Mouse (Mus musculus): Measurements from ENCODE around the gene Abcc12. TPM values are rescaled to one million over a fixed set of nuclear protein-coding genes. Genes with fewer than 3 reads are reported as not detected.

The Abcc12 gene
- polyA plus RNA-seq, 1 experiment from 2014 or later: 0.12 TPM

GRCm38 (mm10) chr8:86577547-86577946, 2.9 kb downstream of the Abcc12 start:
- no peak for ATAC-seq (ENCODE audit: low FRiP score)

GRCm38 (mm10) chr8:86563674-86564073, 16.8 kb downstream of the Abcc12 start:
- no peak overlapping the region for H3K4me2 ChIP-seq
- ATAC-seq (ENCODE audit: low FRiP score): no peak
- WGBS: 91% methylated on average over 9 of the region's 9 CpGs

More at GRCm38 (mm10) chr8:86577547-86577946, 2.9 kb downstream of the Abcc12 start:
- H3K9me3 ChIP-seq (replicated peaks): no peaks in the 10 kb centered on the region
- no peak overlapping the region for H3K27ac ChIP-seq (replicated peaks)
- H3K9ac ChIP-seq (replicated peaks): no peak overlapping the region
- H3K36me3 ChIP-seq: no peaks in the 10 kb centered on the region
- H3K4me1 ChIP-seq: peaks cover 4% of the 10 kb centered on the region; the same call in 1 of the 2 replicates
- 74% methylated on average over 8 of the region's 8 CpGs for WGBS
- H3K27me3 ChIP-seq (replicated peaks): no peaks in the 10 kb centered on the region
- H3K4me3 ChIP-seq (replicated peaks): no peak overlapping the region
- no peak overlapping the region for H3K4me2 ChIP-seq

DNA sequence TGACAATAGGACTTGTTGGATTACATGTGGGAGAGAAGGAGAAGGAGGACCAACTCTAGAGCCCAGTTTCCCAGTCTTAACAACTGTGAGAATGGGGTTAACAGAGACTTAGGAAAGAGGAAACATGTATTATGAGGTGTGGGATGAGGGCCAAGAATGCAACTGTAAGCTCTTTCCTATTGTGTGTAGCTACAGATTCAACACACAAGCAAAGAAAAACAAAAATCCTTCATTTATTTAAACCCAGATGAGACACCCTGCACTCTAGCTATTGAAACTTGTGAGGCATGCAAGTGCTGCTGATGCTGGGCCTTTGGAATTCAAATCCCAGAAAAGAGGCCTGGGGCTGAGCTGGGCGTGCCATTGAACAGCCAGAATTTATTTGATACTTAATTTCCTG, 18.7 kb downstream of the Abcc12 start:
- Histone ChIP-seq H3K9me3 (replicated peaks) (no peaks in the 10 kb centered on the region), H3K4me3 (replicated peaks) (no peak overlapping the region), H3K36me3 (no peaks in the 10 kb centered on the region), H3K27me3 (replicated peaks) (no peaks in the 10 kb centered on the region), H3K4me2 (no peak overlapping the region), H3K9ac (replicated peaks) (no peak overlapping the region), H3K4me1 (no peaks in the 10 kb centered on the region), H3K27ac (replicated peaks) (no peak overlapping the region)
- 48% methylated on average over 1 of the region's 1 CpGs for WGBS
- no peak for ATAC-seq (ENCODE audit: low FRiP score)

More at GRCm38 (mm10) chr8:86563674-86564073, 16.8 kb downstream of the Abcc12 start:
- Histone ChIP-seq H3K9me3 (replicated peaks) (no peaks in the 10 kb centered on the region), H3K9ac (replicated peaks) (no peak overlapping the region), H3K27ac (replicated peaks) (no peak overlapping the region), H3K27me3 (replicated peaks) (no peaks in the 10 kb centered on the region), H3K36me3 (no peaks in the 10 kb centered on the region), H3K4me1 (no peaks in the 10 kb centered on the region), H3K4me3 (replicated peaks) (no peak overlapping the region)

GRCm38 (mm10) chr8:86560688-86561065, 19.8 kb downstream of the Abcc12 start:
- Histone ChIP-seq H3K27me3 (replicated peaks) (no peaks in the 10 kb centered on the region), H3K27ac (replicated peaks) (no peak overlapping the region), H3K4me2 (no peak overlapping the region), H3K4me1 (no peaks in the 10 kb centered on the region), H3K9ac (replicated peaks) (no peak overlapping the region), H3K36me3 (no peaks in the 10 kb centered on the region), H3K9me3 (replicated peaks) (no peaks in the 10 kb centered on the region), H3K4me3 (replicated peaks) (no peak overlapping the region)
- 90% methylated on average over 10 of the region's 10 CpGs for WGBS
- no peak for ATAC-seq (ENCODE audit: low FRiP score)

GRCm38 (mm10) chr8:86559947-86560687, 20.4 kb downstream of the Abcc12 start:
- Histone ChIP-seq H3K9ac (replicated peaks) (no peak overlapping the region), H3K4me1 (no peaks in the 10 kb centered on the region), H3K4me2 (no peak overlapping the region), H3K36me3 (no peaks in the 10 kb centered on the region), H3K4me3 (replicated peaks) (no peak overlapping the region), H3K27me3 (replicated peaks) (no peaks in the 10 kb centered on the region), H3K9me3 (replicated peaks) (no peaks in the 10 kb centered on the region), H3K27ac (replicated peaks) (no peak overlapping the region)
- ATAC-seq (ENCODE audit: low FRiP score): no peak
- 64% methylated on average over 15 of the region's 15 CpGs for WGBS

DNA sequence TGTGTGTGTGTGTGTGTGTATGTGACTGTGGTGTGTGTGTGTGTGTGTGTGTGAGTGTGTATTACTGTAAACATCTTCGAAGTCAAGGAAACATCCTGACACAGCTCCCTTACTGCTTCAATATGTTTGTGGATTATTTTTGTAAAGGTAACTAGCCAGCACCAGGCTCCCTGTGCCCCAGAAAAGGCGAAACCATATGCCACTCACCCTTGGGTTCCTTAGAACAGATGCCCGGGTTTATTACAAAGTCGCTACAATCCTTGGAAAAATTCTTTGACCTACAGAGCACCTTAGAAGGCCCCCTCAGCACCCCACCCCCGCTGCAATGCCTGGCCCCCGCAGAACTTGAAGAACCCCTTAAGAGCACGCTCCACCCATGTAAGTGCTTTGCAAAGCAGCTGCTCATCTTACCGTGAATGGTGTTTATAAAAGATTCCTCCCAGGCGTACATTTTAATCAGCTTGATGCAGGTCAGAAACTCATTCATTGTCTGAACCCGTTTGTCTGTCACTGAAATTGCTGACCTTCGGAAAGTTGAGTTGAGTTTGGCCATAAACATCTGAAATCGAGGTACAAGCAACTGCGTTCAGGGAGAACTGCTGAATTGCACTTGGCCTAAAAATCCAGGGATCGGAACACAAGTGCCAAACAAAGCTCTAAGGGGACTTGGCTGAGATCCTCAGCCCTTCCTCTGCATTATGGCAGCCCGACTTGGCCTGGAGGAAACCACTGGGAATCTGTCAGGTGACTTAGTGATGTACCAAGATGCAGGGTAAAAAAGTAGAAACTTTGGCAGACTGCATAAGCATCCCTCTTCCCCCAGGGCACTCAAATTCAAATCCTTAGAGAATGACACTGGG, 23.1 kb downstream of the Abcc12 start:
- Histone ChIP-seq H3K4me2 (no peak overlapping the region), H3K9me3 (replicated peaks) (no peaks in the 10 kb centered on the region), H3K9ac (replicated peaks) (no peak overlapping the region), H3K36me3 (no peaks in the 10 kb centered on the region), H3K4me3 (replicated peaks) (no peak overlapping the region), H3K27ac (replicated peaks) (no peak overlapping the region), H3K4me1 (no peaks in the 10 kb centered on the region), H3K27me3 (replicated peaks) (no peaks in the 10 kb centered on the region)
- ATAC-seq (ENCODE audit: low FRiP score): no peak
- WGBS: 78% methylated on average over 15 of the region's 15 CpGs

DNA sequence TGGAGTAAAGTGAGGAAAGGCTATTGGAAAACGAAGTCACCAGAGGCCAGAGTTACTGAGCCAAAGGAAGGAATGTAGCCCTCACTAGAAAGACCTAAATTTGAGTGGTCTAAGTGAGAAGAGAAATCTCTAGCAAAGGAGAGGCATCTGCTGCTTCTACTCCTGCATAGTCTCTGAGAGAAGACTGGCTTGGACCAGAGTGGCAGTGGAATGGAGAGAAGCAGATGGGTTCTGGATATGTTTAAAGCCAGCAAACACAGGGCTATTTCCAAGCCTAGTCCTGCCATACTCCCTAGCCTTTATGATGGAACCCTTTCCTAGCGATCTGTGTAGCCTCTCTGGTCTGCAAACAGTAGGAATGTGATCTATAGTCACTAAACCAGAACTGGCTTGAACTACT, 24.9 kb downstream of the Abcc12 start:
- H3K27me3 ChIP-seq (replicated peaks): no peaks in the 10 kb centered on the region
- H3K9me3 ChIP-seq (replicated peaks): no peaks in the 10 kb centered on the region
- no peak overlapping the region for H3K9ac ChIP-seq (replicated peaks)
- 77% methylated on average over 2 of the region's 2 CpGs for WGBS
- ATAC-seq (ENCODE audit: low FRiP score): no peak
- H3K4me2 ChIP-seq: no peak overlapping the region
- no peak overlapping the region for H3K27ac ChIP-seq (replicated peaks)
- H3K4me3 ChIP-seq (replicated peaks): no peak overlapping the region
- H3K36me3 ChIP-seq: no peaks in the 10 kb centered on the region
- no peaks in the 10 kb centered on the region for H3K4me1 ChIP-seq

GRCm38 (mm10) chr8:86554220-86554891, 26.1 kb downstream of the Abcc12 start:
- no peak overlapping the region for H3K9ac ChIP-seq (replicated peaks)
- H3K4me3 ChIP-seq (replicated peaks): no peak overlapping the region
- H3K27ac ChIP-seq (replicated peaks): no peak overlapping the region
- no peaks in the 10 kb centered on the region for H3K9me3 ChIP-seq (replicated peaks)
- ATAC-seq (ENCODE audit: low FRiP score): no peak
- H3K36me3 ChIP-seq: no peaks in the 10 kb centered on the region
- no peaks in the 10 kb centered on the region for H3K4me1 ChIP-seq
- WGBS: 84% methylated on average over 12 of the region's 12 CpGs
- no peaks in the 10 kb centered on the region for H3K27me3 ChIP-seq (replicated peaks)
- no peak overlapping the region for H3K4me2 ChIP-seq

DNA sequence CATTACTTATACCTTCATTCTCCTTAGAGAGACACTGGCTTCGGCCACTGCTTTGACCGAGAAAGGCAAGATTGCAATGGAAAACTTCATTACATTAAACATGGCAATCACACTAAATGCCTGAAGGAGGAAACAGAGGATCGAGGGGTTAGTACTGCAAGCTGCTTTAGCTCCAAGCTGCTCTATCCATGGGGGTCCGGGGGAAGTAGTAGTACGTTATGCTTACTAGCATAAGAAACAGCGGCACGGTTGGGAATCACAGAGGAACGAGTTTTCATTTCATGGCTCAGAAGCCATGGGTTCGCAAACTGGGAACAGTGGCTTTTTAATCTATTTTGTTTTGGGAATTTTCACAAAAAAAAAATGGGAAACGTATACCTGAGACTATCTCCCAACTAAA, 30.0 kb downstream of the Abcc12 start:
- Histone ChIP-seq H3K9me3 (replicated peaks) (no peaks in the 10 kb centered on the region), H3K4me1 (no peaks in the 10 kb centered on the region), H3K4me2 (no peak overlapping the region), H3K36me3 (no peaks in the 10 kb centered on the region), H3K27ac (replicated peaks) (no peak overlapping the region), H3K4me3 (replicated peaks) (no peak overlapping the region), H3K9ac (replicated peaks) (no peak overlapping the region), H3K27me3 (replicated peaks) (no peaks in the 10 kb centered on the region)
- 76% methylated on average over 10 of the region's 10 CpGs for WGBS
- ATAC-seq (ENCODE audit: low FRiP score): no peak

GRCm38 (mm10) chr8:86546001-86546400, 34.5 kb downstream of the Abcc12 start:
- Histone ChIP-seq H3K36me3 (no peaks in the 10 kb centered on the region), H3K9me3 (replicated peaks) (no peaks in the 10 kb centered on the region), H3K9ac (replicated peaks) (no peak overlapping the region), H3K27me3 (replicated peaks) (no peaks in the 10 kb centered on the region), H3K4me2 (no peak overlapping the region), H3K4me1 (no peaks in the 10 kb centered on the region), H3K27ac (replicated peaks) (no peak overlapping the region), H3K4me3 (replicated peaks) (no peak overlapping the region)
- WGBS: 87% methylated on average over 1 of the region's 1 CpGs
- ATAC-seq (ENCODE audit: low FRiP score): no peak

- WGBS: 95% methylated on average over 6 of the region's 6 CpGs
- H3K36me3 ChIP-seq: no peaks in the 10 kb centered on the region
- H3K4me3 ChIP-seq (replicated peaks): no peak overlapping the region
- no peak overlapping the region for H3K4me2 ChIP-seq
- H3K27ac ChIP-seq (replicated peaks): no peak overlapping the region
- no peak overlapping the region for H3K9ac ChIP-seq (replicated peaks)
- ATAC-seq (ENCODE audit: low FRiP score): no peak
- H3K9me3 ChIP-seq (replicated peaks): no peaks in the 10 kb centered on the region
- H3K4me1 ChIP-seq: peaks cover 5% of the 10 kb centered on the region
- H3K27me3 ChIP-seq (replicated peaks): 0 out of 2 replicates have a peak, but pooled peaks cover 3% of the 10 kb centered on the region
Measured at GRCm38 (mm10) chr8:86540906-86541305, 39.6 kb downstream of the Abcc12 start.
